Mouse (Mus musculus): ENCODE measurements at regions not wholly inside any gene's neighbourhood (a gene's known extent, or its start where the extent isn't known, plus 50 kb on each side); places are given as distances from the start of the nearest gene placed in this dataset.
"Not testable (repeated sequence)": the region's sequence is repeated elsewhere in the genome, so short reads cannot be mapped to it uniquely, and the experiment has no call there.

GRCm38 (mm10) chrX:76077781-76078180 is 186.3 kb upstream of the Cldn34b3 start:
- DNase-seq: no peak

GRCm38 (mm10) chrX:76082670-76083069 is 181.4 kb upstream of the Cldn34b3 start:
- no peak for DNase-seq

GRCm38 (mm10) chrX:76110763-76111474 is 153.2 kb upstream of the Cldn34b3 start:
- no peak for DNase-seq

- DNase-seq: peak in 1 of 2 experiments; percentile 14
Observed at GRCm38 (mm10) chrX:76116086-76116485, 148.0 kb upstream of the Cldn34b3 start.

GRCm38 (mm10) chrX:76116562-76116961 is 147.5 kb upstream of the Cldn34b3 start:
- DNase-seq: no peak

GRCm38 (mm10) chrX:76120936-76121335 is 143.2 kb upstream of the Cldn34b3 start:
- no peak for DNase-seq

GRCm38 (mm10) chrX:76123355-76123754 is 140.7 kb upstream of the Cldn34b3 start:
- DNase-seq: peak in 1 of 2 experiments; percentile 1

GRCm38 (mm10) chrX:76137729-76138128 is 126.4 kb upstream of the Cldn34b3 start:
- DNase-seq: no peak

- DNase-seq: no peak
Observed at GRCm38 (mm10) chrX:76141022-76141421, 123.1 kb upstream of the Cldn34b3 start.

GRCm38 (mm10) chrX:76174806-76175205 is 89.3 kb upstream of the Cldn34b3 start:
- DNase-seq: not testable (repeated sequence)

GRCm38 (mm10) chrX:76181446-76182148 is 82.5 kb upstream of the Cldn34b3 start:
- DNase-seq: no peak

- DNase-seq: no peak
Observed at GRCm38 (mm10) chrX:76200607-76201006, 63.5 kb upstream of the Cldn34b3 start.

- DNase-seq: peak; percentile 2 to 20
Observed at GRCm38 (mm10) chrX:76201366-76201765, 62.7 kb upstream of the Cldn34b3 start.

All from lung, adult 18-20 months (tissue).